Mouse (Mus musculus) 416B (cell line): ENCODE data around the gene 3830406C13Rik.

Experiments used
- DNase-seq: peaks from one replicate; pipeline ENCODE4 v3.0.0; 2011; ENCODE audit warnings: low read depth

Gene 3830406C13Rik

DNA sequence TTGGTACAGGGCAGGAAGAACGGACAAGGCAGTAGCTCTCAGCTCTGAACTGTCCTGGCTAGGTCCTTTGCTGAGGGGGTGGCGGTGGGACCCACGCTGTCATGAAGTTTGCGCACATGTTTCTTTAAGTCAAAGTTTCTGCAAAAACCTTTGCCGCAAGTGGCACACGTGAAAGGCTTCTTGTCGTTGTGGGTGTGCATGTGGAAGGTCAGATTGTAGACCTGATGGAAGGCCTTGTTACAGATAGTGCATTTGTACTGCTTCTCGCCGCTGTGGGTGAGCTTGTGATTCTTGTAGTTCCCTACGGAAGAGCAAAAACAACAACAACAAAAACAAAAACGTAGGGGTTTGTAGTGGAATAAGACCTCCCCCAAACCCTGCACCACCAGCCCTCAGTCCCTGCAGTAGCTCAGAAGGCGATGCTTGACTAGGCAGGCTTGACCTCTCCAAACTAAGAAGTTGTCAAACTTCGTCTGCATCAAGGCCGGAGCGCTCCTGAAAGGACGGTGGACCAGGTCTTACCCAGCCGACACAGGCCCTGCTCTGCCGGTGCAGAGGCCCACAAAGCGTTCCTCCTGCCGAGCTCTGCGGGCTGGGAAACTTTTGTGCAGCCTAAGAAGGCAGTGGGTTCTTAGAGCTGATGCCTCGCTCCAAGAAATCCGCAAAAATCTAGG, 58.6 kb downstream of the 3830406C13Rik start:
- no peak for DNase-seq

DNA sequence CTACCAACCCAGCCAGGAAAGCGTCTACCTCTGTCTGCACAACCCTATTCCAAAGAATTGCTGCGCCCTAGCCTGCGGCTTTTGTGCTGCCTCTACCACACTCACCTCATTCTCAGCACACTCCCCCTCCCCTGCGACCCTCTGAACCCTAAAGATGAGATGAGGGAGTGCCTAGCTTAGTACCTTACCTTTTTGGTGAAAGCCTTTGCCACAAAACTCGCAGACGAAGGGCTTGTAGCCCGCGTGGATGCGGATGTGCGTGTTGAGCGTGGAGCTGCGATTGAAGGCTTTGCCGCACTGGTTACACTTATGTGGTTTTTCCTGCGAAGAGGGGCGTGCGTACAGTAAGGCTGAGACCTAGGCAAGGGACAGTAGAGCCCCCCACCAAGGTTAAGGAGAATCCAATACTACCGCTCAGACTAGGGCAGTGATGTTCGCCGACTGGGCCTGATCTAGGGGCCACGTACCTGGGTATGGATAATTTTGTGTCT, 59.5 kb downstream of the 3830406C13Rik start:
- no peak for DNase-seq

- DNase-seq, result no peak
These were observed 60.2 kb downstream of the 3830406C13Rik start for GRCm38 (mm10) chr14:12344061-12344745.

DNA sequence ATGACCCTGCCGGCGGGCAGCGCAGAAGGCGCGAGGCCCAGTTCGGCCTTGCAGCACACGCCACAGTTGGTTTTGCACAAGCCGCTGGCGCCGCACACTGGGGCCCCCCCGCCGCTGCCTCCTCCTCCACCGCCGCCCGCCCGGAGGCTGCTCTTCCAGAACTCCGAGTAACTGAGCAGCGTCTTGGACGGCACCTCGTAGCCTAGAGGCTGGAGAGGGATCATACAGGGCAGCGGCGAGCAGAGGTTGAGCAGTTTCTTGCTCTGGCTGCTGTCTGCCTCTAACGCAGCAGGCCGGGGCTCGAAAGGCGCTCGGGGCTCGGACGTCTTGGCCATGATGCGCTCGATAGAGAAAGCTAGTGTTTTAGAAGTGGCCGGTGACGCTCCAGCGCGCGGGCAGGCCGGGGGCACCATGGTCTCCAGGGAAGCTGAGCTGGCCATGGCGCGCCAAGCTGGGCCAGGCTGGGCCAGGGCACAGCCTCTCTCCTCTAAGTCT, 60.8 kb downstream of the 3830406C13Rik start:
- DNase-seq, result no peak

- DNase-seq, result no peak
These were observed 61.4 kb downstream of the 3830406C13Rik start for GRCm38 (mm10) chr14:12345241-12345921.

- DNase-seq, result no peak
These were observed 62.3 kb downstream of the 3830406C13Rik start for GRCm38 (mm10) chr14:12346011-12346864.

GRCm38 (mm10) chr14:12346865-12347600, 63.1 kb downstream of the 3830406C13Rik start:
- no peak for DNase-seq

DNA sequence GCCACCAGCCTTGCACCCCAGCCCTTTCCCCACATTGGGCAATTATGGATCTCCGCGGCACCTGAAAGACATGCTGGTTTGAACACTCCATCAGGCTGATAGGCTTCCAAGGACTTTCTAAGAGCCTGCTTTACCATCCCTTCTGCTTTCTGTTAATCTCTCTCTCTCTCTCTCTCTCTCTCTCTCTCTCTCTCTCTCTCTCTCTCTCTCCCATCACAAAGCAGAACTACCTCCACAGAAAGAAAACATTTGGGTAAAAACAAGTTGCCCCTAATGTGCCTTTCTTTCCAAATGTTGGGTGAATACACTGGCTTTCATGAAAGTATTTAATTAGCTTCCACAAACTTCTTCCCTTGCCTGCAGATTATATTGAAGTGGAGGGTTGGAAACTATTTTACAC, 64.1 kb downstream of the 3830406C13Rik start, which contains the start of gene Fezf2:
Gene Fezf2 (minus strand): TSS at position 101 of the 400 bp plus-strand sequence.
- no peak for DNase-seq

GRCm38 (mm10) chr14:12349334-12350090, 65.5 kb downstream of the 3830406C13Rik start:
- no peak for DNase-seq

DNA sequence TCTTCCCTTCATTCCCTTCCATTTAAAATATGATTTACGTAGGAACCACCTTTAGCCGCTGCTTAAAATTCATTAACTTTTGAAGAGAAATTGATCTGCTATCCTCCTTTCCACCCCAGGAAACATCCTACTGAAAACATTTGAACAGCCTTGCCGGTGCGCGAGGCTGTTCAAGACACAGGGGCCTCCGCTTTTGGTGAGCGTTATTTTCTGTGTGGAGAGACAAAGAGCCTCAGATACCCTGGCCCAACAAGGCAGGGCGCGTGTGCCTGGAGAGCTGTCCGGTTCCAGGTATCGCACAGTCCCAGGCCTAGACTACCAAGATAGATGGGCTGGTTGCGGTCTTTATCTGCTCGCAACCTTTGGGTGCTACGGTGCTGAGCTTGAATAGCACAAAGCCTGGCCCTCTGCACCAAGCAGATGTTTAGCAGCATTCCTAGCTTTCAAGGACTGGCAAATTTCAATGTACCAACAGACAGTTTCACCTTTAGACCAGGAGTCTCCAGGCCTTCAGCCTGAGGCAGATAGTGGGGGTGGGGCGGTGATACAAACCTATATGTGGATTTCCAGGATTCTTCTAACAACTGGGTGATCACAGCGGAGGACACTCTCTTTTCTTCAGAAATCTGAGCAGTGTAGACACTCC, 66.4 kb downstream of the 3830406C13Rik start:
- DNase-seq, result no peak
